Mouse (Mus musculus) spleen, postnatal 36 days (tissue): ENCODE results near the gene Mdc1.

ENCODE experiments used
- DNase-seq, 2 experiments: peaks; one replicate each; pipeline ENCODE4 v3.0.0; 2022; ENCODE audit warnings: low spot score in 2 of 2, mixed read lengths in 1 of 2

Gene Mdc1

DNA sequence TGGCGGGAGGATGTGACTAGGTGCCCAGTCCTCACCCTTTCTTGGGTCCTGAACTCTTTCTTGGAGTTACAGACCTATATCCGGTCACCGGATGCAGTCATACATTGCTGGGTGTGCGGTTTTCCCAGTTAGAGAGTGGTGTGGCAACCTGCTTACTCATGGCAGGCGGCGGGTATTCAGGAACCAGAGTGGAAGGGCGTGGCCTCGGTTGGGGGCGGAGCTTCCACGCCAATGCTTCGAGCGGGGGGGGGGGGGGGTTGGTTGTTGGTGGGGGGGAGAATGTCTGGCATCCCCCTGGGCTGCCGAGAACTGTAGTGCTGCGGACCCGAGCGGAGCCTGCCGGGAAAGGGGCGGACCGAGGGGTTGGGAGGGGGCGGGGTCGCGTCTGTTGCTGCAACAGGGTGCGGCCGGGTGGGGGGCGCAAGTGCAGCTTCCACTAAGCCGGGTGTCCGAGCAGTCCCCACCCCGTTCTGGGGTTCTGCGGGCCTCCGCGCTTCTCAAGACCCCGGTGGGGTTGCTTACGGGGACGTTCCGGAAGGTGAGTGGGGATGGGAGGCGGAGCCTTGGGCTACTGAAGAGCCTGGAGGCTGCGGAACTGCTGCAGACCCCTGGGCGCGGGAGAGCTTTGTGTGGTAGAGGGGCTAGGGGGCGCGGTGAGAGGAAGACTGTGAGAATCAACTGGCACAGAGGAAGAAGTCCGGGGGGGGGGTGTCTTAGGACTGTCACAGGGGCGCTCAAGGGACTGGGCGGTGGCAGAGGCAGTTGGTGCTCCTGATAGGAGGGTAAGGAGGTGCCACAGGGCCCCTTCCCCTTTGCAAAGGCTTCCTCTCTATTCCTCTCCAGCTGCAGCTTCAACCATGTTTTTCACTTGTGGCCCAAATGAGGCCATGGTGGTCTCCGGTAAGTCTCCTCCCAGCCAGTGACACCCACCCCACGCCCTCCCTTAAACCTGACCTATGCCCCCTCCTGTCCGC is 18.1 kb upstream of the Mdc1 start, which contains the start of gene Flot1:
Flot1 (plus strand) TSS at position 267 of the 974 bp plus-strand sequence.
- peak; percentile 74 to 86 for DNase-seq

DNA sequence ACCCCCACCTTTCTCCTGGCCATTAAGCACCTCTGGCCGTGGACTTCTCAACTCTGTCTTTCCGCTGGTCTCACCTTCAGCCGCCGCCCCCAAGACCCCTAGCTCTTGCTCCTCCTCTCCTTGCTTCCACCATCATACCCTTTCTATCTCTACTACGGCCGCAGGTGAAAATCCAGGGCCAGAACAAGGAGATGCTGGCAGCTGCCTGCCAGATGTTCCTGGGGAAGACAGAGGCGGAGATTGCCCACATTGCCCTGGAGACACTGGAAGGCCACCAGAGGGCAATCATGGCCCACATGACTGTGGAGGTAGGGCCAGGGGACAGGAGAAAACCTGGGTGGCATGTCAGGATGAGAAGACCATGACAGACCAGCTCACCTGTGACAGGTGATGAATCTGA is 16.9 kb upstream of the Mdc1 start:
- no peak for DNase-seq

DNA sequence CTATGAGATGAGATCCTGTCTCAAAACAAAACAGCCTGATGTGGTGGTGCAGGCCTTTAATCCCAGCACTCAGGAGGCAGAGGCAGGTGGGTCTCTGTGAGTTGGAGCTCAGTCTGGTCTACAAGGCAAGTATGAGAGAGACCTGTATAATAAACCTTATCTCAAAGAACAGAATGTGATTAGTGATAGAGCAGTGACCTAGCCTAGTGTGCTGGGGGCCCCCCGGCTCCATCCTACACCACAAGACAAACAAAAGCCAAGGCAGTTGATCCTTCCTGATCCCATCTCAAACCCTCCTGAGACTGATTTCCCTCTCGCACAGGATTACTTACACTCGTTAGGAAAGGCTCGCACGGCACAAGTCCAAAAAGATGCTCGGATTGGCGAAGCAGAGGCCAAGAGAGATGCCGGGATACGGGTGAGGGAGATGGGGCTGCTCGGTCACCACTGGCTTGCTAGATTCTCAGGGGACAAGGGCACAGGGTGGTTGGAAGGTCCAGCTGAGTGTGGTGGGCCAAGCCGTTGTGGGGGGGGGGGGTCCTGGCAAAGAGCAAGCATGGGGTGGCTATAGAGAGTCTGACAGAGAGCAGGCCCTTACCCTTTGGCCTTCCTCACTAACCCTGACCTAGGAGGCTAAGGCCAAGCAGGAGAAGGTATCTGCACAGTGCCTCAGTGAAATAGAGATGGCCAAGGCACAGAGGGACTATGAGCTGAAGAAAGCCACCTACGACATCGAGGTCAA is 16.0 kb upstream of the Mdc1 start:
- no peak for DNase-seq

DNA sequence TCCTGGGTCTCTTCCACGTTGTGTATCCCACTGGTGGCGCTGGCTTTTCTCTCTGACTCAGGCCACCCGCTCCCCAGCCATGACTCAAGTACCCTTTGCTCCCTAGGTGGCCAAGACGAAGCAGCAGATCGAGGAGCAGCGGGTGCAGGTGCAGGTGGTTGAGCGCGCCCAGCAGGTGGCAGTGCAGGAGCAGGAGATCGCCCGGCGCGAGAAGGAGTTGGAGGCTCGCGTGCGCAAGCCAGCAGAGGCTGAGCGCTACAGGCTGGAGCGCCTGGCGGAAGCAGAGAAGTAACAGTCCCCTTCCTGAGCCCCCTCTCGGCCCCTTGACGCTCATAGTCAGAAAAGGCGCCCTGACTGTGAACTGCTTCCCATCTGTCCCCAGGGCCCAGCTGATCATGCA is 11.6 kb upstream of the Mdc1 start:
- DNase-seq: peak; percentile 87 to 88

DNA sequence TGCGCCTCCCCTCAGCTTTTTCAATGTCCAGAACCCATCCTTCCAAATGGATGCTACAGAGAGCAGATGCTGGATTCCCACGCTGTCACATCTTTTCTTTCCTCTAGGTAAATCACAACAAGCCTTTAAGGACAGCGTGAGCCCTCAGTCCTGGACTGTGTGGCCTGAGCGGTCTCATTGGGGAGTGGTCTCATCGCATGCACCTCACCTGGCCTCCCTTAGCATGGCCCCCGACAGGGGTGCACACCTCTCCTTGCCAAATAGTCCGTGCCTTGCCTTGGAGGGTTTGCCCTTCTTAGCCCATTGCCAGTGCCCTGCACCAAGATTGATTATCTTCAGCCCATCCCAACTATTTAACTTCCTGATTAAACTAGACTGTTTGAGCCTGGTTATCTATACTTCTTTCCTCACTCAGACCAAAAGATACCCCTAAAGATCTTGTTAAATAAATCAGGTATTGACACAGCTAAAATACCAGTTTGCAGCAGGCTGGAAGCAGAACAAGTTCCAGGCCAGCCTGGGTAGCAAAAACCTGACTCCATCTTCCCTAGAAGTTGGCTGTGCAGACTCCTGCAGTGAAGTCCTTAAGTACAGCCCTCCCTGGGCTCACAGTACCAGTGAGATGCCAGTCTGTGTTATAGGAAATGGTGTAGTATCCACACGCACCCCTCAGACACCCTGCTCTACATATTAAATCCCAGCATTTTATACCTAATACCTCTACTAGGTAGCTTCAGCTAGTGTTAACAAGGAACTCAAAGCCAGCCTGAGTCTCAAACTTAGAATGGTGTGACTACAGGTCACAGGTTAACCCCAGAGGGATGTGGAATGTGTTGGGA is 8.7 kb upstream of the Mdc1 start:
- no peak for DNase-seq

DNA sequence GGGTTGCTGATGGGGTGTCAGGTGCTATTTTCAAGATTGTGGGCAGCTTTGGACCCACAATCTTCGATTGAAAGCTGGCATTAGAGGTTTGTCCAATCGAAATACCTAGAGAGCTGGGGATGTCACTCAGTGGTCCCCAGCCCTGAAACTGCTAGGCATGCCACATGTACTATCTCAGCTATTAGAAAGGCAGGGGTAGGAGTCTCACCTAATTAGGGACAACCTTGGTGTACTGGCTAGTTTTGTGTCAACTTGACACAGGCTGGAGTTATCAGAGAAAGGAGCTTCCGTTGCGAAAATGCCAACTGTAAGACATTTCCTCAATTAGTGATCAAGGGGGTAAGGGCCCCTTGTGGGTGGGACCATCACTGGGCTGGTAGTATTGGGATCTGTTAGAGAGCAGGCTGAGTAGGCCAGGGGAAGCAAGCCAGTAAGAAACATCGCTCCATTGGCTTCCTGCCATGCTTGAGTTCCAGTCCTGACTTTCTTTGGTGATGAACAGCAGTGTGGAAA is 8.0 kb upstream of the Mdc1 start:
- no peak for DNase-seq

DNA sequence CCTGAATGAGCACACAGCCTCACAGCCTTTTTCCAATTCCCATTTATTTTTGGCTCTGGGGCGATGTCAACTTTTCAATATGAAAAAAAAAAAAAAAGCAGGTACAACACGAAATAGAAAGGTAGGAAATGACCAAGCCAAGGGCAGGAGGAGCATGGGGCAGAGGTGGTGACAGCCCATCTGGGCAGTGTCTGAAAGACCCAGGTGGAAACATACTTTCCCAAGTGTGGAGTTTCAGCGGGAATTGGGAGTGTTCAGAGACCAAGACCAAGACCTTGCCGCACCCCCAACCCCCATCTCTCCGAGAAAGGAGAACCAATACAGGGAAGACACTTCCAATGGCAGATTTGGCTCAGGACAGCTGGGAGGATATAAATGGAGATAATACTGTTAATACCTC is 7.4 kb upstream of the Mdc1 start:
- DNase-seq: no peak

DNA sequence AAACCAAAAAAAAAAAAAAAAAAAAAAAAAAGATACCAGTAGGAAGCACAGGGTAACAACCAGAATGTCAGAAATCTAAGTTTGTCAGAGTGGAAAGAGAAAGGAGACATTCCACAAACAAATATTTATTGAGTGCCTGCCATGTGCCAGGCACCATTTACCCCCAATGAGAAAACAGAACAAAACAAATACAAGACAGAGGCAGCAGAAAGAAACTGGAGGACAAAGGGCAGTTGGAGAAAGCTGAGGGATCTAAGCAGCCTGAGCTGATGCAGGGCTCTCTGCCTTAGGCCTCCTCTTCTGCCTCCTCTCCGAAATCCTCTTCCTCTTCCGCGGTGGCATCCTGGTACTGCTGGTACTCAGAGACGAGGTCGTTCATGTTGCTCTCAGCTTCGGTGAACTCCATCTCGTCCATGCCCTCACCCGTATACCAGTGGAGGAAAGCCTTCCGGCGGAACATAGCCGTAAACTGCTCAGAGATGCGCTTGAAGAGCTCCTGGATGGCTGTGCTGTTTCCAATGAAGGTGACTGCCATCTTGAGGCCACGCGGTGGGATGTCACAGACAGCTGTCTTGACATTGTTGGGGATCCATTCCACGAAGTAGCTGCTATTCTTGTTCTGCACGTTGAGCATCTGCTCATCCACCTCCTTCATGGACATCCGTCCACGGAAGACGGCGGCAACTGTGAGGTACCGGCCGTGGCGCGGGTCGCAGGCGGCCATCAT is 6.5 kb upstream of the Mdc1 start:
- DNase-seq: no peak

DNA sequence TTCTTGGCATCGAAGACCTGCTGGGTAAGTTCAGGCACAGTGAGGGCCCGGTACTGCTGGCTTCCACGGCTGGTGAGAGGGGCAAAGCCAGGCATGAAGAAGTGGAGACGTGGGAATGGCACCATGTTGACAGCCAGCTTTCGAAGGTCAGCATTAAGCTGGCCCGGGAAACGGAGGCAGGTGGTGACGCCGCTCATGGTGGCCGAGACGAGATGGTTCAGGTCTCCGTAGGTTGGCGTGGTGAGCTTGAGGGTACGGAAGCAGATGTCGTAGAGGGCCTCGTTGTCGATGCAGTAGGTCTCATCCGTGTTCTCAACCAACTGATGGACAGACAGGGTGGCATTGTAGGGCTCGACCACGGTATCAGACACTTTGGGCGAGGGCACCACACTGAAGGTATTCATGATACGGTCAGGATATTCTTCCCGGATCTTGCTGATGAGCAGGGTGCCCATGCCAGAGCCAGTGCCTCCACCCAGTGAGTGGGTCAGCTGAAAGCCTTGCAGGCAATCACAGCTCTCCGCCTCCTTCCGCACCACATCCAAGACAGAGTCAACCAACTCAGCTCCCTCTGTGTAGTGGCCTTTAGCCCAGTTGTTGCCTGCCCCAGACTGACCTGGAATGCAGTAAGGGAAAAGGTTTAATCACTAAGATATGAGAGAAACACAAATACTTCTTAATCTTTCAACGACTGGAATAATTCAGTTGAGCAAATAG is 5.7 kb upstream of the Mdc1 start:
- DNase-seq: no peak

DNA sequence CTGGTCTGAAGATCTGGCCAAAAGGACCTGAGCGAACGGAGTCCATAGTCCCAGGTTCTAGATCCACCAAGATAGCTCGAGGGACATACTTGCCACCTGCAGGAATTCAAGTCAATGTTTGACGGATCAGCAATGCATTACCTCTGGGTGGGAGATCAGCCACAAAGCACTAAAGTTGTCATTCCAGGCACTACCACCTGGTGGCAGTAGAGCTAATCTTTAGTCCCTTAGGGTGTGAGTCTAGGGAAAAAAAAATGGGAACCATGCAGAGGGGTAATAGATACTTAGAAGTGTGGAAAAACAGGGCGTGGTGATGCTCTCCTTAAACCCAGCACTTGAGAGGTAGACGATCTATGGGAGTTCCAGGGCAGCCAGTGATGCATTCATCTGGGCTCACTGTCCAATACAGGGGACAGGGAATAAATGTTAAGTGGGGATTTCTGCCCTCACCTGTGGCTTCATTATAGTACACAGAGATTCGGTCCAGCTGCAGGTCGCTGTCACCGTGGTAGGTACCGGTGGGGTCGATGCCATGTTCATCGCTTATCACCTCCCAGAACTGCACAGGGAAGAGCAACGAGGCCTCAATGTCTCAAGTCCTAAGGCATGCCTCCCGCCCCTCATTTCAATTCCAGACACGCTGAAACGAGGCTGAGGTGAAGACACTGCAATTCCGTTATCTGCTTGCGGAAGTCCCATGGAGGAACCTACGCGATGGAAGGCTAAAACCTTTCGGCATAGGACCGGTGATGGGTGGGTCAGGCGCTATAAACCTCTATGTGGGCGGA is 4.9 kb upstream of the Mdc1 start:
- DNase-seq: peak; percentile 69 to 81

DNA sequence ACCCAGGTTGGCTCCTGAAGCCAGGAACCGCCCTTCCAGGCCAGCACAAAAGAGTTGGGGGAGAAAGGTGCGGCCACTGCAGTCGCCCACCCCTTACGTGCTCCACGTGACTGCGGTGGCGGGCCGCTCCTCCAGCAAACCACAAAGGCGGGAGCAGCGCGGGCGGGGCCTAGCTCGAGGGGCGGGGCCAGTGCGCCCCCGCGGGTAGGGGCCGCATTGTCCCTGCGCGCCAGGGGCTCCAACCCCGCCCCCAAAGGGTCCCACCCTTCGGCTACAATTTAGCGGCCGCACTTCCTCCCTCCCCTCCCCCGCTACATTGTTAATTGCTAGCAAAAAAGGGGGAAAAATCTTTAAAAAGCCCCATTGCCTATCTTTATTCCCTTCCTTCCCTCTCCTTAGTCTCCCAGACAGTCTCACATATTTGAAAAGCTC is 4.3 kb upstream of the Mdc1 start:
- peak; percentile 88 for DNase-seq

DNA sequence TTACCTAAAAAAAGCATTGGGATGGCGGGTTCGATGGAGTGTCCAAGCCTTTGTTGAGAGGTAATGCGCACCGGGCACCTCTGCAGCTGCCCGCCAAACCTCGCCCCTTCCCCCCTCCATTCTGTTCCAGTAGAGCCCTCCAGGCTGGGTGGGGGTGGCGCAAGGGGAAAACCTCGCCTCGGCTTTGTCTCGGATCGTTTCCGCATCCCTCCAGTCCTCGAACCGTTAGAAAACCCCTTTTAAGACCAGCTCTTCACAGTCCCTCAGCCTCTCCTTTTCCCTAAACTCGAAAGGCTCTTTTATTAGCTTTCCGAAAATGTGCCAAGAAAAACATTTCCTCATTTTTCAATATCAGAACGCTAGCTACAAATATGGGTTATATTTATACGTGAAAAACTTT is 3.8 kb upstream of the Mdc1 start:
- DNase-seq: peak; percentile 56 to 65

DNA sequence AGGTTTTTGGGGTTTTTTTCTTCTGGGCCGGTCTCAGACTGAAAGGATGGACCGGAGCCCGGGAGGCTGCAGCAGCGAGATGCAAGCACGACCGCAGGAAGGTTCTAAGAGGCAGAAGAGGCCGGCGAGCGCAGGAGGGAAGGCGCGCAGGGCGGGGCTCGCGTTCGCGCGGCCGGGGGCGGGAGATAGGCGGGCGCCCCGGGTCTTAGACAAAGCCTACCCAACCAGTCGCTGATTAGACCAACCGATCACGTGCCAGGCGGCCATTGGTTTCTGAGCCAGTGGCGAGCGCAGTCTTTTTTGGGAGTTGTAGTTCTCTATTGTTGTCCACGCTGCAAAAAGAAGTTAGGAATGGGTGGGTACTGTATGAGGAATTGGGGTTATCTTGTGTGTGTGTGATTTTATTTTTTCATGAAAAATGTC is 3.2 kb upstream of the Mdc1 start, which contains the start of gene Tubb5:
Tubb5 (minus strand) TSS at position 185 of the 423 bp plus-strand sequence.
- peak; percentile 97 to 98 for DNase-seq

DNA sequence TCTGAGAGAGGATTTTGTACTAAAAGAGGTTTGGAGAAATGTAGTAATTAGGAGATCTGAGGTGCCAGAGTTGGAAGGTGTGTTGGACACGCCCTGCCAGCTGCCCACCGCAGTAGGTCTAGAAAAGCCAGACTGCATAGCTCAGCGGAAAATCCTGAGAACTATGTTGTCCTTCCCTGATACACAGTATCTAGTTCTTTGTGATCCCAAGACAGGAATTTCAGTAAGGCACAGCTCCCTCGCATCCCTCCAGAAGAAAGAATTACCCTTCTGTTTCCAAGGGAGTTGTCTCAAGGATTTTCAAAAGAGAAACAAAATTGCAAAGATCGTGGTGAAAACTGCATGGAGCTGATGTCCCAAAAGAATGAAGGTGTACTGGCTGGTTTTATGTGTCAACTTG is 2.7 kb upstream of the Mdc1 start:
- DNase-seq: no peak

DNA sequence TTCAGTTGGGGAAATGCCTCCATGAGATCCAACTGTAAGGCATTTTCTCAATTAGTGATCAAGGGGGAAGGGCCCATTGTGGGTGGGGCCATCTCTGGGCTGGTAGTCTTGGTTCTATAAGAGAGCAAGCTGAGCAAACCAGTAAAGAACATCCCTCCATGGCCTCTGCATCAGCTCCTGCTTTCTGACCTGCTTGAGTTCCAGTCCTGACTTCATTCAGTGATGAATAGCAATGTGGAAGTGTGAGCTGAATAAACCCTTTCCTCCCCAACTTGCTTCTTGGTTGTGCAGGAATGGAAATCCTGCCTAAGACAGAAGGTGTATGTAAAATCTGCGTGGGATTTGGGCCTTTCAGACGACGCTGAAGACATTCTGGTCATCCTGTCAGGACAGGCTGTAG is 2.3 kb upstream of the Mdc1 start:
- DNase-seq: peak in 1 of 2 experiments; percentile 43

DNA sequence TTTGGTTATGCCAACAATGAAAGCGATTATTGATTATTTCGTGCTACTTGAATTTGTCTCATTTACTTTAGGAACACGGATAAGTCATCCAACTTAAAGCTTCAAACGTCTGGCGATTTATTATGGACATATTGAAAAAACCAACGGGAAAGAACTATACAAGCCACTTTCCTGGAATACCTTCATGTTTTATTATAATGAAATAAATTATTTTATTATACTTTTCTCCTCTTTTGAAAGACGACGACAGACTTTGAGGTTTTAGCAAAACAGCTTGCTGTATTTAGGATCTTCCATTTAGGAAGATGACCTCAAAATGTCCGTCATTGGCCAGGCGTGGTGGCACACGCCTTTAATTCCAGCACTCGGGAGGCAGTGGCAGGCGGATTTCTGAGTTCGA is 754 bp upstream of the Mdc1 start:
- DNase-seq: no peak

DNA sequence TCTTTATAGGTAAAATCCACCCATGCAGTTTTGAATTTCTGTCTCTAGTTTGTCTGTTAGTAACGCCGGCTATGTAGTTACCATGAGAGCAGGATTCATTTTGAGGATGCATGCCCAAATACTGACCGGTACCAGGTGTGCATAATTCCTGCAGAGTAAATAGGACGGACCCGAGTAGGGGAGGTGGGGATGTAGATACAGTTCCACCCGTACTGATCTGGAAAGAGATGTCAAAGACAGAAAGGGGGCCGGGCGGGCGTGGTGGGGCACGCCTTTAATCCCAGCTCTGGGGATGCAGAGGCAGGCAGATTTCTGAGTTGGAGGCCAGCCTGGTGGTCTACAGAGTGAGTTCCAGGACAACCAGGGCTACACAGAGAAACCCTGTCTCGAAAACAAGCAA is 691 bp downstream of the Mdc1 start:
- DNase-seq: no peak

DNA sequence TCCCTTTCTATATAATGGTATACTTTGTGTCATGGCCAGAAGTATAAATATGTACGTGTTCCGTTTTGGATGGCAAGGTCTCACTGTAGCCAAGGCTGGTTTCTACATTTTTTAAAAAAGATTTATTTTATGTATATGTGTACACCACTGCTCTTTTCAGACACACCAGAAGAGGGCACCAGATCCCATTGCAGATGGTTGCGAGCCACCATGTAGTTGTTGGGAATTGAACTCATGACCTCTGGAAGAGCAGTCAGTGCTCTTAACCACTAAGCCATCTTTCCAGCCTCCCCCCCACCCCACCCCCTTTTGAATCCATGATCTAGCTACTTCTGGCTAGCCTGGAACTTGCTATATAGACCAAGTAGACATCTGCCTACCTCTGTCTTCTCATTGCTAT is 2.2 kb downstream of the Mdc1 start:
- DNase-seq: no peak

DNA sequence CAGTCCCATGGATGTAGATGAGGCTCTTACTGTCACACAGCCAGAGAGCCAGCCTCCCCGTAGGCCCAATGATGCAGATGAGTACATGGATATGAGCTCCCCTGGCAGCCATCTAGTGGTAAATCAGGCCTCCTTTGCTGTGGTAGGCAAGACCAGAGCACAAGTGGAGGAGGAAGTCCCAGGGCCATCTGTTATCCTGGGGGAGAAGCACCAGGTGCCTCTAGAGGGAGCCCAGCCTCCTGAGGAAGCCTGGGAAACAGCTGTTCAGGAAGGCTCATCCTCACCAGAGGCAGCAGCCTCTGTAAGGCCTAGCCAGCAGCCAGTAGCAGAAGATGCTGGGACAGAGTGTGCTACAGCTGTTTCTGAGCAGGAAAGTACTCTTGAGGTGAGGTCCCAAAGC is 6.8 kb downstream of the Mdc1 start:
- no peak for DNase-seq
